Mouse (Mus musculus) MEL (cell line): ENCODE data around the gene Rftn1.

ENCODE experiments used
- CTCF ChIP-seq, 3 experiments: IDR thresholded peaks in 2 of 3; conservative IDR thresholded peaks in 1 of 3; 2 replicates each; pipeline ENCODE4 v1.5.1; 2011 to 2012; ENCODE audit warnings: low read length in 3 of 3, low read depth in 2 of 3, mild to moderate bottlenecking in 2 of 3, improper control_type of control experiment in 1 of 3, inconsistent platforms in 1 of 3, mixed read lengths in 1 of 3, moderate library complexity in 1 of 3; ENCODE audit not compliant: control insufficient read depth in 1 of 3, insufficient read depth in 1 of 3, poor library complexity in 1 of 3, severe bottlenecking in 1 of 3
- GABPA ChIP-seq: IDR thresholded peaks from 2 replicates; pipeline ENCODE4 v1.6.1; 2012; ENCODE audit warnings: low read depth, mild to moderate bottlenecking, inconsistent platforms, low read length, improper control_type of control experiment, moderate library complexity
- HCFC1 ChIP-seq: IDR thresholded peaks from 2 replicates; pipeline ENCODE4 v1.6.1; 2012; ENCODE audit warnings: low read depth, mild to moderate bottlenecking, inconsistent platforms, low read length, improper control_type of control experiment, moderate library complexity
- JUND ChIP-seq: IDR thresholded peaks from 2 replicates; pipeline ENCODE4 v1.6.1; 2011; ENCODE audit warnings: low read depth, mild to moderate bottlenecking, improper control_type of control experiment, low read length
- MEF2A ChIP-seq: IDR thresholded peaks from 2 replicates; pipeline ENCODE4 v1.6.1; 2014; ENCODE audit warnings: low read depth, mild to moderate bottlenecking, inconsistent platforms, low read length, improper control_type of control experiment; ENCODE audit not compliant: poor library complexity, insufficient replicate concordance, severe bottlenecking; ENCODE audit errors: extremely low read depth
- POLR2A ChIP-seq, 2 experiments: IDR thresholded peaks; 2 replicates each; pipeline ENCODE4 v1.6.1; 2011 to 2012; ENCODE audit warnings: low read length in 2 of 2, mild to moderate bottlenecking in 2 of 2, control low read depth in 1 of 2, improper control_type of control experiment in 1 of 2, low read depth in 1 of 2, moderate library complexity in 1 of 2; ENCODE audit not compliant: control insufficient read depth in 1 of 2, insufficient read depth in 1 of 2, poor library complexity in 1 of 2
- POLR2AphosphoS5 ChIP-seq: IDR thresholded peaks from 2 replicates; pipeline ENCODE4 v1.6.1; 2012; ENCODE audit warnings: low read depth, borderline replicate concordance, mild to moderate bottlenecking, inconsistent platforms, low read length, moderate library complexity, mixed read lengths
- RCOR1 ChIP-seq: IDR thresholded peaks from 2 replicates; pipeline ENCODE4 v1.6.1; 2012; ENCODE audit warnings: low read depth, mild to moderate bottlenecking, inconsistent platforms, low read length, improper control_type of control experiment
- ZMIZ1 ChIP-seq: IDR thresholded peaks from 2 replicates; pipeline ENCODE4 v1.6.1; 2012; ENCODE audit warnings: low read depth, mild to moderate bottlenecking, inconsistent platforms, low read length, improper control_type of control experiment, moderate library complexity
- ZNF384 ChIP-seq: IDR thresholded peaks from 2 replicates; pipeline ENCODE4 v1.6.1; 2012; ENCODE audit warnings: low read depth, mild to moderate bottlenecking, inconsistent platforms, low read length, improper control_type of control experiment

- no peak for TF ChIP-seq POLR2A (IDR thresholded peaks at IDR 0.05; ENCODE audit: control insufficient read depth in 1 of 2, insufficient read depth in 1 of 2, low read depth in 1 of 2, low read length in 2 of 2, poor library complexity in 1 of 2)
- TF ChIP-seq HCFC1 = no peak
- TF ChIP-seq POLR2AphosphoS5 = no peak
- no peak for TF ChIP-seq CTCF (IDR thresholded peaks at IDR 0.05 in 2 of 3, conservative IDR thresholded peaks at IDR 0.05 in 1 of 3; ENCODE audit: control insufficient read depth in 1 of 3, insufficient read depth in 1 of 3, low read depth in 2 of 3, low read length in 3 of 3, poor library complexity in 1 of 3, severe bottlenecking in 1 of 3)
- TF ChIP-seq ZNF384 = no peak
- no peak for TF ChIP-seq RCOR1
- no peak for TF ChIP-seq GABPA
- no peak for TF ChIP-seq JUND
- TF ChIP-seq ZMIZ1 = no peak
- no peak for TF ChIP-seq MEF2A
These were observed 2.0 kb upstream of the Rftn1 start for GRCm38 (mm10) chr17:50192376-50192940.
